Mouse (Mus musculus) gastrocnemius, postnatal 25 days (tissue): ENCODE results near the gene Tmem107. TPM values are rescaled to one million over a fixed set of nuclear protein-coding genes. Genes with fewer than 3 reads are reported as not detected.

Experiments used
- DNase-seq: peaks from one replicate; pipeline ENCODE4 v3.0.0; 2022
- long read RNA-seq, 2 experiments: library from polyadenylated mRNA; stranded (forward); transcript quantifications; one replicate each; pipeline ENCODE4 v2.0.0; 2021
- total RNA-seq, 2 experiments: library from RNA; stranded (reverse); gene quantifications; 1 replicate in 1 of 2; 2 replicates in 1 of 2; pipeline ENCODE4 v1.2.3; 2021

Gene Tmem107
- 1 to 10 TPM; 3.9 to 4.1 TPM for total RNA-seq
- long read RNA-seq, experiment 1, transcript Tmem107-201 (5 exons, 779 nt), result major isoform, 5 of 8 reads
- long read RNA-seq, experiment 1, partial matches to known transcripts, result 0 of 8 reads
- long read RNA-seq, experiment 1, other reads (novel, unspliced or antisense), result 3 of 8 reads
- long read RNA-seq, experiment 2, partial matches to known transcripts, result 0 of 3 reads
- long read RNA-seq, experiment 2, other reads (novel, unspliced or antisense), result 0 of 3 reads

DNA sequence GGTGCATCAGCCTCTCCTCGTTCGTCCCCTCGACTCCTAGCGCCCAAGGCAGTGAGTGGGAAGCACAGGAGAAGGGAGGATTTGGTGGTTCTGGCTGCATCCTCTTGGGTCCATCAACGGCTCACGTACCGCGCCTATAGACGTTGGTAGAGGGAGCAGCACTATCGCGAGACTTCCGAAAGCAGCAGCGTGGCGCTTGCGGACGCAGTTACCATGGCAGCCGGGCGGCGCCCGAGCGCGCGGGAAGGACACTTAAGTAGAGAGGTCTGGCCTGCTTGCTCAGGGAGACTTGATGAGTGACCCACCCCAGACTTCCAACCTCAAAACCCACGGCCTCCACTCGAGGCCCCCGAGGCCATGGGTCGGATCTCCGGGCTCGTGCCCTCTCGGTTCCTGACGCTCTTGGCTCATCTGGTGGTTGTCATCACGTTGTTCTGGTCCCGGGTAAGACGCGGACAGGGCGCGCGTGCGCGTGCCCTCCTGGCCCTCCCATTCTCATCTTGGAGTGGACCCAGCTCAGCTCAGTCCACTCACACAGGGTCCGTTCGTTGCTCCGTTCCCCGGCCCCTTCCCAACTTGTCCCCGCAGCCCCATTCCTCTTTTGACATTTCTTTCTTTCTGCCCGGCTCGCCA, at the start of gene Tmem107:
Gene Tmem107, plus strand, starts transcription at position 217 of the 633 bp plus-strand sequence.
- peak; percentile 93 for DNase-seq

DNA sequence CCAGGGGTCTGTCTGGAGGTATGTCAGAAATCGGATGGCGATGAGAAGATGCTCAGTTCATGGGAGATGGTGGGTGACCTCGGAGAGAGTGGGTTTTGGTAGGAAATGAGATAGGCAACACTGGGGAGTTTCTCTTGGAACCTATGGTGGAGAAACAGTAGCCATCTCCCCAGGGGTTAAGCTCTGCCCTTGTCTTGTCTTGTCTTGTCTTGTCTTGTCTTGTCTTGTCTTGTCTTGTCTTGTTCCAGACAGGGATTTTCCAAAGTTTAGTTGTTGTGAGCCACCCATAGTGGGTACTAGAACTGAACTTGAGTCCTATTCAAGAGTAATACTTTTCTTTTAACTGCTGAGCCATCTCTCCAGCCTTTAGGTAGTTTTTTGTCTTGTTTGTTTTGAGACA, 44.0 kb upstream of the Tmem107 start:
- no peak for DNase-seq

DNA sequence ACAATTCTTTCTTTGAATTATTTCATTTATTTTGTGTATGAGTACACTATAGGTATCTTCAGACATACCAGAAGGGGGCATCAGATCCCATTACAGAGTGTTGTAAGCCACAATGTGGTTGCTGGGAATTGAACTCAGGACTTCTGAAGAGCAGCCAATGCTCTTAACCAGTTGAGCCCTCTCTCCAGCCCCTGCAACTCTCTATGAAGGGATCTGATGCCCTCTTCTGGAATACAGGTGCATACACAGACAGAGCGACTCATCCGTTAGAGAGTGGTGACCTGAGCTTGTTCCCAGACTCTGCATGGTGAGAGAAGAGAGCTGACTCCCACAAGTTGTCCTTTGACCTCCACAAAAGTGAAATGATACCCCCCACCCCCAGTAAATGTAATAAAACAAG, 41.8 kb upstream of the Tmem107 start:
- DNase-seq, result no peak

DNA sequence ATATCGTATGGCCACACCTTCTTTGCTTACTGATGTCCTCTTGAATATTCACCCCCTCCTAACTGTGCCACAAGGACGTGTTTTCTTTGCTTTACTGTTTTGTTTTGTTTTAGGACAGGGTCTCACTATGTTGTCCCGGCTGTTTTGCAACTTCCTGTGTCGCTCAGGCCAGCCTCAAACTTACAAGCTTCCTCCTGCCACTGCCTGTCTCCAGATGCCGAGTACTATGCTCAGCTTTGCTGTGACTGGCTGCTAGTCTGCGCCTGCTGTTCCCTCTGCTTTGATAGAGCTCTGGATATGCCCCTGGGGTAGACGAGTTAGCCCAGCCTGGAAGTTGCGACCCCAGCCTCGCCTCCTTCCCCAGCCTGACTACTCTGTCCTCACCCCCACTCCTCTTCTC, 37.1 kb upstream of the Tmem107 start:
- no peak for DNase-seq

DNA sequence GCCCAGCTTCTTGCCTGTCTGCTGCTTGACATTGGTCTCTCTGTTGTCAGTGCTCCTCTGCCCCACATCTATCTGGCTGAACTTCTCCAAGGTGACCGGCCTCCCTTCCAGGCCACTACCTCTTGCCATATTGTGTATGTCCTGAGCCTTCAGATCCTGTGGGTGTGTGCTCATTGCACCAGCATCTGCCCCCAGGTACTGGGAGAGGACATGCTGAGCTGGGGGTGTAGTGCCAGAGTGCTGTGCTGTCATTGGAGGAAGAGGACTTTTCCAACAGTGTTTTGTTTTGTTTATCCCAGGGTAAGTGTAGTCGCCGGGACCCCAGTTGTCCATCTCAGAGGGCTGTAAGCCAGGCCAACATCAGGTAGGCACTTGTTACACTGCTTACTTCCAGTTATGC, 36.0 kb upstream of the Tmem107 start:
- no peak for DNase-seq

DNA sequence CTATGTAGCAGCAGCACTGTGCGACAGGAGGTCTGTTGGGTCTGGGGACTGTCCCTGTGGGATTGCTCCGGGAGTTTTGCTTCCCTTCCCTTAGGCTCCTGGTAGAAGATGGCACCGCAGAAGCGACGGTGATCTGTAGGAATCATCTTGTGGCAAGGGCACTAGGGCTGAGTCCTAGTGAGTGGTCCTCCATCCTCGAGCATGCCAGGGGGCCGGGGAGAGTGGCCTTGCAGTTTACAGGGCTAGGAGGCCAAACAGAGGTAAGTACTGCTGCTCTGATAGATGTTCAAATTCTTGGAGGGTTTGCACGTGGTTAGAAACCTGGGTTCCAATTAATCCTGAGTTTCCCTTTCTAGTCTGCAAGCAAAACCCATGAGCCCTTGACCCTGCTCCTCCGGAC, 35.2 kb upstream of the Tmem107 start:
- no peak for DNase-seq

DNA sequence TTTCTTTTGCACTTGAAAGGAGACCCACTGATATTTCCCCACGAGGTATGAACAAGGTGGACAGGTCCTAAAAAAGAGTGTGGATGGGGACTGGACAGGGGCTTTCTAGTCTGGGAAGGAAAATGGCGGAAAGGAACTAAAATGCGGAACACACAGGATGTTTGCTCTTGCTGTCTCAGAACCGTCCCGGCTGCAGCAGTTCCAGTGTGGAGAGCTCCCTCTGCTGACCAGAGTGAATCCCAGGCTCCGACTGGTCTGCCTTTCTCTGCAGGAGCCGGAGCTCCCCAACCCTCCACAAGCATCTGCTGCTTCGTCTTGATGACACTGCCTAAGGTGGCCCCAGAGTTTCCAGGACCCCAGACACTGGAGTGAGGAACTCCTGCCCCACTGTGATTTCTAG, 34.8 kb upstream of the Tmem107 start:
- DNase-seq, result peak; percentile 84

DNA sequence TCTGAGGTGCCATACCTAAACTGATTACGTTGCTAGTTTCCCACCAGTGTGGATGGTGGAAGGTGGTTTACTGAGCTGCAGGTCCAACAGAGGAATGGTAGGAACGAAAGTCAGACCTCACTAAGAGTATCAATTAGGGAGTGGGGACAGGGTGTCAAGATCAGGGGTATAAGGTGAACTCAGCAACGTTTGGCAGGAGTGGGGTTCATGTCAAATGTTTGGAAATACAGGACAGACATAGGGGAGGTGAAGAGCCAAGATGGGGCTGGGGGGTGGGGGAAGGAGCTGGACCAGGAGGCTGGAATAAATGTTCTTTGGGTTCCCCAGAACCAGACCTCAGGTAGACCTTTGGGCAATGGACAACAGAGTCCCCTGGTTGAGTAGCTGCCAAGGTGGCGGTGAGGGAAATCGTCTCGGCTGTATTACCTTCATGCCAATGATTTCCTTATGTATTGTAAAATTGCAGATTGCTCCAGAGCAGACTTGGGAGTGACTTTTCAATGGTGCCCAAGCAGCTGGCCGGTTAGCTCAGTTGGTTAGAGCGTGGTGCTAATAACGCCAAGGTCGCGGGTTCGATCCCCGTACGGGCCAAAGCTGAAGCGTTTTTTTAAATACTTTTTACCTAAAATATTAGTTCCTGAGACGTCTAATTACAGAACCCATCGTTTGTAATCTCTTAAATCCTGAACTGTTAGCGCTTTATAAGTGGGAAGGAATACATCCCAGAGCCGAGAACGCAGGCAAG, 33.9 kb upstream of the Tmem107 start:
- peak; percentile 73 for DNase-seq

DNA sequence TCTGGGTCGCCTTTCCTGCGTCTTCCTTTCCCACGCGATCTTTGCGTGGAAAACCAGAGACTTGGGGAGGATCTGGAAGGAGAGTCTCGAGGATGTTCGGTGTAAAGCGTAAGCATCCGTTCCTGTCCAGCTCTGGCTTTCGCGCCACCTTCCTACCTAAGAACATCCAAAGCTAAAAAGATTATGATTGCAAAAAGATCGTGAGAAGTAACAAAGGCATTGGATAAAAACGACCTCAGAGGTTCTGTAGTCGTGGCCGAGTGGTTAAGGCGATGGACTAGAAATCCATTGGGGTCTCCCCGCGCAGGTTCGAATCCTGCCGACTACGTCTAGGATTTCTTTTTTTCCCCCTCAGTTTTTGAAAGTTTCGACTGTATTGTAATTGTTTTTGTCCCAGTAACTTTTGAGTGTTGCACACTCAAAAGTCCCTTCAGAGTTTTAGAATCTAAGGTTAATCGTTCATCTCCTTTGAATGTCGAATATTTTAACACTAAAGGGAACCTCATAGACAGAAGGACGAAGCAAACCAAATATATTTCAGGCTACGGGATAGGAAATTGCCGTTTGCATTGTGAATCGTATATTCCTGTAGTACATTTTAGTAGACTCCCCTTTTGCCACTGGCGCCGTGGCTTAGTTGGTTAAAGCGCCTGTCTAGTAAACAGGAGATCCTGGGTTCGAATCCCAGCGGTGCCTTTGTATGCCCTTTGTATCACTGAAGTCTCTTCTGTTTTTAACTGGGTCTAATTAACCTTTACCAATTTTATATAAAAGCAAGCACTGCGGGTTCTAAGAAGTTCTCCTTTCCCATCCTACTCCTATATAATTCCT, 33.2 kb upstream of the Tmem107 start:
- peak; percentile 61 for DNase-seq

DNA sequence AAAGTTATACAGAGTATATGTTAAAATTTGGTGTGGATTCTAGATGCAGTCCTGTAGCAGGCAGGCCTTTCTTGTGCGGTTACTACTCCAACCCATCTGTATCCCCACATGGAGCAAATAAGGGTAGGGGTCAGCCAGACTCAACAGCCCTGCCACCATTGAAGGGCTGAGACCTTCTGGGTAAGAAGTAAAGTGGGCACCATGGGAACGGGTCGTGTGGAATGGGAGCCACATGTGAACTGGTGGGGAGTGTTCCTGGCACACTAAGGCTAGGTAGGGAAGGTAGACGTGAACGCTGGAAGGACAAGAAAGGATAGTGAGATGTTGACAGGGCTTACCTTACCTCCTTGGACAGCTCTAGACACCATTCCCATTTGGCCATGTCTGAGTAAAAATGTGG, 32.4 kb upstream of the Tmem107 start:
- DNase-seq, result no peak

DNA sequence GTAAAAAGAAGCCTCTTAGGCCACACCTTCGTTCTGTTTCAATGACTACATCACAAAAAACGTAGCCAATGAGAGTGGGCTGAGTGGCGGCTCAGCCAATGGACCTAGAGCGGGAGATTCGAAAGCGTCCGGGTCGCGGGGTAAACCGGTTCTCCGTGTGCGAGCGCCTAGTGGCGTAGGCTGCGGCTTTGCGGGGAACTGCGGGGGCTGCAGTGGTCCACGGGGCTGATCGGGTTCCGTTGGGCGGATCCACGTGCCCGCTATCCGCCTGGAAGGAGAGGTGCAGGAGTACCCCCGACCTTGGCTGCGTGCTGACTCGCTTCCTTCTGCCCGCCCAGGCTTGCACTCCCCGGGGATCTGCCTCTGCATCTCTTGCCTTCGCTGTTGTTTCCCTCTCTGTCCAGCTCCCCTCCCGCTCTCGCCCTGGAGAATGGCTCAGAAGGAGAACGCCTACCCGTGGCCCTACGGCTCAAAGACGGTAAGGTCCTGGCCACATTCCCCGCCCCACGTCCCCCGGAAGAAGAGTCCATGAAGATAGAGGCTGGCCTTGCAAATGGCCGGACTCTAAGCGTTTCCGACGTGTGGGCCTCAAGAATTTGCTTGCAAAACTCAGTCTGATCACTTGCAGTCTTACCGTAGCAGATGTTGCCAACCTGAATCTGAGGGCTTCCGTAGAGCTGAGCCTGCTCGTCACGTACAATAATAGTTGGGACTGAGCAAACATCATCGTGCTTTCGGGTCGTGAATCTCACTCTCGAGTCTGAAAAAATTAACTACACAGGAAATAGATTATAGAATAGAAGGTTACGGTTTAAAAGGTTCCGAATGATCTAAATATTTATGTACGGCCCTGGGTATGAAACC, 24.8 kb upstream of the Tmem107 start, which contains the start of gene Aurkb:
Gene Aurkb, plus strand, starts transcription at position 117 of the 864 bp plus-strand sequence.
- DNase-seq, result peak; percentile 75

DNA sequence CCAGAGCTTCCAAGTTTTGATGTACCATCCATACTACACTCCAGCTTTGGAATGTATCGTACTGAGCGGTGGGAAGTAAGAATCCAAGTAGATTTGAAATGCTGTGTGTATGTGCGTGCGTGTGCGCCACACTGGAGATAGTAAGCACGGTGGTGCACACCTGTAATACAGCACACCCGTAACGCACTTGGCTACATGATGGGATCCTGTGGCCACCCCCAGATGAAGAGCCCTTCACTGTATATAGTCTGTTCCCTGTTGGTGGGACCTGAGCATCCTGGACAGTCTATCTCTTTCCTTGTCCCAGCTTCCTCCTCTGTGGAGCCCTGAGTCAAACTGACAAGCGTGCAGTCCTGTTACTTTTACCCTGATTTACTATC, 24.2 kb upstream of the Tmem107 start:
- DNase-seq, result no peak

DNA sequence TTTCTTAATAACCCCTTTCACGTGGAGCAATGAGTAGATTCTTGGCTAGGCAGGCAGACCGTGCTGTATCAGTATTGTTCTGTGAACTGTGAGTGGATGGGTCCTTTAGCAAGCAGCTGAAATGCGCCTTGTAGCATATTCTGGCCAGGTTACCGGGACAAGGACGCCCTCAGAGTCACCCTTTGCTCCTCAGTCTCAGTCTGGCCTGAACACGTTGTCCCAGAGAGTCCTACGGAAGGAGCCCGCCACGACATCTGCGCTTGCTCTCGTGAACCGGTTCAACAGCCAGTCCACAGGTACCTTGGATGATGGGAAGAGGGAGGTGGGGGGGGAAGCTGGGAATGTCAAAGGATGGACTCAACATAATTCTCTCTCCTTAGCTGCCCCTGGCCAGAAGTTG, 23.0 kb upstream of the Tmem107 start:
- no peak for DNase-seq

DNA sequence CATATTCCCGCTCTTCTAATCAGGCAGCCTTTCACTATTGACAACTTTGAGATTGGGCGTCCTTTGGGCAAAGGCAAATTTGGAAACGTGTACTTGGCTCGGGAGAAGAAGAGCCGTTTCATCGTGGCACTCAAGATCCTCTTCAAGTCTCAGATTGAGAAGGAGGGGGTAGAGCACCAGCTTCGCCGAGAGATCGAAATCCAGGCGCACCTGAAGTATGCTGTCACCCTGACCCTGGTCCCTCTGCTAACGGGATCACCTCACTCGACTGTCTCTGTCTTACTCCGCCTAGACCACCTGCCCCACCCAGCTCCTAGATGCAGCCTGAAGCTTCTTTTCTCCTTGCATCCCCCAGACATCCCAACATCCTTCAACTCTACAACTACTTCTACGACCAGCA, 22.5 kb upstream of the Tmem107 start:
- no peak for DNase-seq

DNA sequence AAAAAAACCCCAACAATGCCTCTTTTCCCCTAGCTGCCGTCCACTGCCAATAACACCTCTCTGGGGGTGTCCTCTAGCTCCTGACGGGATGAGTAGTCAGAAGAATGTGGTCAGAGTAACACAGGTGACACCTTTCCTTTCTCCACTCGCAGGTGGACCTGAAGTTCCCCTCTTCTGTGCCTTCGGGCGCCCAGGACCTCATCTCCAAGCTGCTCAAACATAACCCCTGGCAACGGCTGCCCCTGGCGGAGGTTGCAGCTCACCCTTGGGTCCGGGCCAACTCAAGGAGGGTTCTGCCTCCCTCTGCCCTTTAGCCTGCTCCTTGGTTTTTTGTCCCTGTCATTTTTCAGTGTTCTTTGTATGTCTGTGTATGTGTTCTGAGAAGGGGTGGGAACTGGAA, 19.9 kb upstream of the Tmem107 start:
- DNase-seq, result no peak

DNA sequence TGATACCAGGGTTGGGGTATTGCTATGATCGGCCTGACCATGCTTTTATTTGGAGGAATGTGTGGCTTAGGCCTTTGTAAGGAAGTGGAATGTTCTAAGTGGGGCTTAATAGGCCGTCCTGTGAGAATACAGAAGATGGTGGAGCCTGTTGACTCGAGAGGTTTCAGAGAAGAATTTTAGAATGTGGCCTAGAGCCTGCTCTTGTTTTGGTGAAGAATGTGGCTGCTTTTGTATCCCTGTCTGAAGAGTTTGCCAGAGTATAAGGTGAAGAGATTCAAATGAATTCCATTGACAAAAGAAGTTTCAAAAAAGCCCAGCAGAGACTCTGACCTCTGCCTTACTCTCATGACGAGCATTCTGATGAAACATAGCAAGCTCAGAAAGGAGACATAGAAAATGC, 18.8 kb upstream of the Tmem107 start:
- DNase-seq, result no peak

DNA sequence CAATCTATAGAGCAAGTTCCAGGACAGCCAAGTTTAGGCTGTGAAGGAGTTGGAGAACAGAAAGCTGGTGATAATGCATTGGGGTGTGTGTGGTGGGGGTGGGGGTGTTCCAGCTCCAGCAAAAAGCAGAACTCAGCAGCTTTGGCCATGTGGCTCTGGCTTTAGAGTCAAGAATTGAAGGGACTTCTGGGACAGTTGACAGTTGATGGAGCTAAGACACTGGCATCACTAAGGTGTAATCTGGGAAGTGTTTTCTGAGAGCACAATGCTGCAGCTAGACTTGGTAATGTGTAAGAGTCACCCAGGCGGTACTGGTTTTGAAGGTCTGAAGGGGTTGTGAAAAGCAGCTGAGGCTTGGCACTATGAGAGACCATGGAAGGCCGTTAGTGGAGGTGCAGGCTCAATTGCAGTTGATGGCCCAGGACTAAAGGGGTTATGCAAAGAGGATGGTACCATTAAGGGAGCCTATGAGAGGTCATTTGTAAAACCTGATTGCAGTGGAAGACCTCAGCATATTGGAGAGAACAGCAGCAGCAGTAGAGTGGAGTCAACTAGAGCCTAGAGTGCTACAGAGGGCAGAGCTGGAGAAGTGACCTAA, 17.7 kb upstream of the Tmem107 start:
- DNase-seq, result no peak

DNA sequence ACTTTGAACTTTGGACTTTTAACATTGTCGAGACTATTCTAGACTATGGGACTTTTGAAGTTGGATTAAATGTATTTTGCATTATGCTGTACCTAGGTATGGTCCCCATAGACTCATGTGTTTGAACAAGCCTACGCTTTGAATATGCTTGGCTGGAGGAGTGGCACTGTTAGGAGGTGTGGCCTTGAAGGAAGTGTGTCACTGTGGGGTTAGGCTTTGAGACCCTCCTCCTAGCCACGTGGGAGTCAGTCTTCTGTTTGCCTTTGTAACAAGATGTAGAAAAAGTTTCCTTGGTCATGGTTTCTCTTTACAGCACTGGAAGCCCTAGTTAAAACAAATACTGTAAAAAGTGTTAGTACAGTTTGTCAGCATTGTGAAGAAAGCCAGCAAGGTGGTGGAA, 16.8 kb upstream of the Tmem107 start:
- DNase-seq, result no peak

DNA sequence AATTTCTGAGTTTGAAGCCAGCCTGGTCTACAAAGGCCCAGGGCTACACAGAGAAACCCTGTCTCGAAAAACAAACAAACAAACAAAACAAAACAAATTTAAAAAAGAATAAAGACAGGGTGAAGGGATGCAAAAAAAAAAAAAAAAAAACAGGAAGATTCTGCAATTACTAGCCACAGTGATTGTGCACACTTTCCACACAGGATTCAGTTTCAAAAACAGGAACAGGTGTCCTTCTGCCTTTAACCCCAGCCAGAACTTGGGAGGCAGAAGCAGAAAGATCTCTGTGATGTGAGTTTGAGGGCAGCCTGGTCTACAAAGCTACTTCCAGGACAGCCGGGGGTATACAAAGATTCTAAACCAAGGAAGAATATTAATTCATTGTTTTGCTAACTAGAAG, 12.3 kb upstream of the Tmem107 start:
- DNase-seq, result no peak

DNA sequence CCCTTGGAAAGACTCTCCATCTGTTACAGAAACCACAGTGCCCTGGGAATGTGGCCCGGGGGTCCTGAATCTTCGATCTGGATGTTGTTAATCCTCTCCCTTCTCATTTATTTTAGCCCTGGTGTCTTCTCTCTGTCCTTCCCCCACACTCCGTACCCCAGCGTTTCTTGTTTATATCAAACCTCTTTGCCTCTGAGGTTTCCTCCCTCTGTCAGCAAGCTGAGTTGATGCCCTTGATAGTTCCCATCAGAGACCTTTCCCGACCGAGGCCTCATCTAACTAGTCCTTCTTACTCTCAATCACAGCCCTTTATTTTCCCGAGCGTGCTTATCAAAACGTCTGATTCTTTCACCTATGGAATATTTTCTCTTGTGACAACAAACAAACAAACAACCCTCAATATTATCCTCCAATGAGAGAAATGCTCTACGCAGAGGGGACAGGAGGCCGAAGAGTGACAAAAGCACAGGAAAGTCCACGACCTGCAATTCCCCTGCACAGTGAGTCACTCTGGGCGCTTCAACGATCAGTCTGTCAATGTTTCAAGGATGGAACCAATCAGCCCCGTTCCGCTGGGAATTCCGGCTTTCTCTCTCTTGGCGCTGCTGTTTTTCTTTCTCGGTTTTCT, 11.8 kb upstream of the Tmem107 start:
- no peak for DNase-seq
